Mouse (Mus musculus): ENCODE measurements around the gene Armc6. TPM values are rescaled to one million over a fixed set of nuclear protein-coding genes. Genes with fewer than 3 reads are reported as not detected.

Gene Armc6
- polyA plus RNA-seq, 1 experiment from 2014 or later: 134 TPM

- H3K27me3 ChIP-seq (replicated peaks; ENCODE audit: control insufficient read depth, insufficient read depth, low read length): peaks cover 2% of the 10 kb centered on the region; the same call in 1 of the 2 replicates
- peak overlapping the region; percentile 81 for H3K4me3 ChIP-seq (ENCODE audit: low read length)
- 77% methylated on average over 1 of the region's 1 CpGs for WGBS
- ATAC-seq: no peak
- no peaks in the 10 kb centered on the region for H3K36me3 ChIP-seq (ENCODE audit: control insufficient read depth, insufficient read depth, low read length)
- H3K9ac ChIP-seq (ENCODE audit: low read depth, low read length): peak overlapping the region; percentile 78
- H3K27ac ChIP-seq (ENCODE audit: low read depth, low read length): no peak overlapping the region
- peak overlapping the region; percentile 93 for H3K4me2 ChIP-seq (ENCODE audit: low read length)
- H3K4me1 ChIP-seq (ENCODE audit: control insufficient read depth, insufficient read depth, low read depth, low read length): peaks cover 15% of the 10 kb centered on the region
- no peaks in the 10 kb centered on the region for H3K9me3 ChIP-seq (ENCODE audit: control insufficient read depth, low read length)
Measured at GRCm38 (mm10) chr8:70211275-70211674, 23.0 kb downstream of the Armc6 start.

DNA sequence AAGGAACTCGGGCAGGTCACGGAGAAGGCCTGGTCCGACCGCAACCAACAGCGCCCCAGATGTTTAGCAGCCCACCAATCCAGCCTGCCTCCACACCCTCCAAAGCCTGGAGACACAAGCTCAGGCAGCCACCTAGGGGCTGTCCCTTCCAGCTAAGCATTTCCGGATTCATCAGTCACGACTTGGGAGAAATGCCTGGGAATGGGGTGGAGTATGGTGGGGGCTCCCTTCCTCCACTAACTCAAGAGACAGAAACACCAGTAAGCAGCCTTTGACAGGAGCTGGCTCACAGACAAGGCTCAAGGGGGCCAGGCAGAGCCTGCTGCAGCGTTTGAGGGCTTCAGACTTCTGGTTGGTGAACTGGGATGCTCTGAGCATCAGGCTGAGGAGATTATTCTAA is 23.7 kb downstream of the Armc6 start:
- H3K27me3 ChIP-seq (replicated peaks; ENCODE audit: control insufficient read depth, insufficient read depth, low read length): peaks cover 2% of the 10 kb centered on the region; the same call in 1 of the 2 replicates
- no peak overlapping the region for H3K27ac ChIP-seq (ENCODE audit: low read depth, low read length)
- 38% methylated on average over 8 of the region's 8 CpGs for WGBS
- ATAC-seq: no peak
- peak overlapping the region; percentile 7; the same call in 1 of the 2 replicates for H3K4me3 ChIP-seq (ENCODE audit: low read length)
- H3K4me1 ChIP-seq (ENCODE audit: control insufficient read depth, insufficient read depth, low read depth, low read length): peaks cover 15% of the 10 kb centered on the region
- no peaks in the 10 kb centered on the region for H3K9me3 ChIP-seq (ENCODE audit: control insufficient read depth, low read length)
- H3K36me3 ChIP-seq (ENCODE audit: control insufficient read depth, insufficient read depth, low read length): no peaks in the 10 kb centered on the region
- H3K4me2 ChIP-seq (ENCODE audit: low read length): peak overlapping the region; percentile 93; the same call in 1 of the 2 replicates
- H3K9ac ChIP-seq (ENCODE audit: low read depth, low read length): peak overlapping the region; percentile 18; the same call in 1 of the 2 replicates

GRCm38 (mm10) chr8:70208130-70208529 is 26.1 kb downstream of the Armc6 start:
- H3K4me1 ChIP-seq (ENCODE audit: control insufficient read depth, insufficient read depth, low read depth, low read length): peaks cover 15% of the 10 kb centered on the region
- no peak overlapping the region for H3K27ac ChIP-seq (ENCODE audit: low read depth, low read length)
- 71% methylated on average over 1 of the region's 1 CpGs for WGBS
- peaks cover 2% of the 10 kb centered on the region; the same call in 1 of the 2 replicates for H3K27me3 ChIP-seq (replicated peaks; ENCODE audit: control insufficient read depth, insufficient read depth, low read length)
- H3K4me2 ChIP-seq (ENCODE audit: low read length): no peak overlapping the region
- H3K4me3 ChIP-seq (ENCODE audit: low read length): no peak overlapping the region
- no peak for ATAC-seq
- H3K36me3 ChIP-seq (ENCODE audit: control insufficient read depth, insufficient read depth, low read length): no peaks in the 10 kb centered on the region
- H3K9ac ChIP-seq (ENCODE audit: low read depth, low read length): no peak overlapping the region
- H3K9me3 ChIP-seq (ENCODE audit: control insufficient read depth, low read length): no peaks in the 10 kb centered on the region

- 50% methylated on average over 1 of the region's 1 CpGs for WGBS
Measured at GRCm38 (mm10) chr8:70204757-70205156, 29.5 kb downstream of the Armc6 start.

DNA sequence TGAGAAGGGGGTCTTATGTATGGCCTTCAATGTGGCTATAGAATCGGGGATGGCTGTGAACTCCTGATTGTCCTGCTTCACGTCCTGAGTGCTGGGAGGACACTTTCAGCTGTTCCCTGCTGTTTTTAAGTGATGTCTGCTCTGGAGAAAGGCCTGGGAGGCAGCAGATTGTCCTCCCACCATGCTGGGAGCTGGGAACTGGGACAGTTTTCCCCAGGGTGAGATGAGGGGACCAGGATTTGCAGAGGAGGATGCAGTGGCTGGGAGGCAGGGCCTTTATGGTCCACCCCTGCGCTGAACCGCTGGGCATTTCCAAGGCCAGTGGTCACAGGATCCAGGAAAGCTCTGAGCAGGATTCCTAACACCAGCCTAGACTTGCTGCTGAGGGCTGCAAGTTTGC is 31.2 kb downstream of the Armc6 start:
- no peak for ATAC-seq
- Histone ChIP-seq H3K27ac (ENCODE audit: low read depth, low read length) (no peak overlapping the region), H3K27me3 (replicated peaks; ENCODE audit: control insufficient read depth, insufficient read depth, low read length) (no peaks in the 10 kb centered on the region), H3K9me3 (ENCODE audit: control insufficient read depth, low read length) (no peaks in the 10 kb centered on the region), H3K9ac (ENCODE audit: low read depth, low read length) (no peak overlapping the region), H3K4me3 (ENCODE audit: low read length) (no peak overlapping the region), H3K36me3 (ENCODE audit: control insufficient read depth, insufficient read depth, low read length) (no peaks in the 10 kb centered on the region), H3K4me1 (ENCODE audit: control insufficient read depth, insufficient read depth, low read depth, low read length) (peaks cover 2% of the 10 kb centered on the region; the same call in 1 of the 2 replicates), H3K4me2 (ENCODE audit: low read length) (no peak overlapping the region)
- WGBS: 71% methylated on average over 4 of the region's 4 CpGs

More at GRCm38 (mm10) chr8:70204757-70205156, 29.5 kb downstream of the Armc6 start:
- Histone ChIP-seq H3K27me3 (replicated peaks; ENCODE audit: control insufficient read depth, insufficient read depth, low read length) (no peaks in the 10 kb centered on the region), H3K4me1 (ENCODE audit: control insufficient read depth, insufficient read depth, low read depth, low read length) (peaks cover 2% of the 10 kb centered on the region; the same call in 1 of the 2 replicates), H3K4me3 (ENCODE audit: low read length) (no peak overlapping the region), H3K36me3 (ENCODE audit: control insufficient read depth, insufficient read depth, low read length) (no peaks in the 10 kb centered on the region), H3K27ac (ENCODE audit: low read depth, low read length) (no peak overlapping the region), H3K9me3 (ENCODE audit: control insufficient read depth, low read length) (no peaks in the 10 kb centered on the region), H3K4me2 (ENCODE audit: low read length) (no peak overlapping the region), H3K9ac (ENCODE audit: low read depth, low read length) (no peak overlapping the region)
- no peak for ATAC-seq

DNA sequence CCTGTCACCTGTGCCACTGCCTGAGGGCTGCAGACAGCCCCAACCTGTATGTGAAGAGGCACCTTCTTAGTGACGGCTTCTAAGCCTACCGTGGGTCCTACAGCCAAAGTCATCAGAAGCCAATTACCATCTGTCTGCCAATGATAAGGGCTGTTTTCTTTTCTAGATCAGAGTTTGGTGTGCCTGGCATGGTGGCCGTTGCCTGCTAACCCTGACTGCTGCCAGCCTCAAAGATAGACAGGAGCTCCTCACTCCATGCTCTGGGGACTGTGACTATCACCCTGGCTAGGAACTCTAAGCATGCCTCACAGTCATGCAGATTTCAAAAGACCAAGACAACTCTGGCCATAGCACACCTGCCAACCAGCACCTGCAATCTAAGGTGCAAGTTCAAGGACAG is 32.8 kb downstream of the Armc6 start:
- no peak for ATAC-seq
- Histone ChIP-seq H3K4me2 (ENCODE audit: low read length) (no peak overlapping the region), H3K4me3 (ENCODE audit: low read length) (no peak overlapping the region), H3K36me3 (ENCODE audit: control insufficient read depth, insufficient read depth, low read length) (no peaks in the 10 kb centered on the region), H3K27ac (ENCODE audit: low read depth, low read length) (no peak overlapping the region), H3K27me3 (replicated peaks; ENCODE audit: control insufficient read depth, insufficient read depth, low read length) (no peaks in the 10 kb centered on the region), H3K4me1 (ENCODE audit: control insufficient read depth, insufficient read depth, low read depth, low read length) (peaks cover 2% of the 10 kb centered on the region; the same call in 1 of the 2 replicates), H3K9ac (ENCODE audit: low read depth, low read length) (no peak overlapping the region), H3K9me3 (ENCODE audit: control insufficient read depth, low read length) (no peaks in the 10 kb centered on the region)
- WGBS: 91% methylated on average over 3 of the region's 3 CpGs

DNA sequence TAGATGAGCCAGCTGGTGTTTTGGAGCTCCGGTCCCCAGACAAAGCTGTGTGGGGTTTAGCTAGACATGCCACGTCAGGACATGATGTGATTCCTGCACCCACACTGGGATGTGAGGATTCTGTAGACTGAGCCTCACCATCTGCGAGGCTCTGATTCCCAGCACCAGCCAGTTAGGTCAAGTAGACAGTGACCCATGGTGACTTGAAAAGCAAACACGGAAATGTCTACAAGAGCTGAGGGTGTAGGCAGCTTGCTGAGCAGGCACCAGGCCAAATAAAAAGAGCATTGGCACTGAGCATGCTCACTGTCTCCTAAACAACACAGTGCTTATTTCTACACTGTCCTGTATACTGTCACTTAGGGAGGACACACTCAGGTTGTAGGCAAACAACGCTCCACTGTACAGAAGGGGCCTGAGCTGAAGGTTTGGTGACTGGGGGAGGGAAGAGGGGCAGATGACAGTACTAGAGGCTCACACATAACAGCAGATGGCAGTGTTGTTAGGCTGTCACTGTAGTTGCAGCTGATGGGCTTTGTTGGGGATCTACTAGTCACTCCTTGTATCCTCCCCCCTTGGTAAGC is 34.1 kb downstream of the Armc6 start:
- H3K9ac ChIP-seq (ENCODE audit: low read depth, low read length): no peak overlapping the region
- H3K4me3 ChIP-seq (ENCODE audit: low read length): no peak overlapping the region
- H3K9me3 ChIP-seq (ENCODE audit: control insufficient read depth, low read length): no peaks in the 10 kb centered on the region
- WGBS: 58% methylated on average over 5 of the region's 5 CpGs
- no peak overlapping the region for H3K4me2 ChIP-seq (ENCODE audit: low read length)
- H3K27ac ChIP-seq (ENCODE audit: low read depth, low read length): no peak overlapping the region; the same call in 1 of the 2 replicates
- peaks cover 2% of the 10 kb centered on the region; the same call in 1 of the 2 replicates for H3K4me1 ChIP-seq (ENCODE audit: control insufficient read depth, insufficient read depth, low read depth, low read length)
- peak; percentile 66 for ATAC-seq
- no peaks in the 10 kb centered on the region for H3K27me3 ChIP-seq (replicated peaks; ENCODE audit: control insufficient read depth, insufficient read depth, low read length)
- no peaks in the 10 kb centered on the region for H3K36me3 ChIP-seq (ENCODE audit: control insufficient read depth, insufficient read depth, low read length)

- Histone ChIP-seq H3K4me1 (ENCODE audit: control insufficient read depth, insufficient read depth, low read depth, low read length) (peaks cover 2% of the 10 kb centered on the region; the same call in 1 of the 2 replicates), H3K4me2 (ENCODE audit: low read length) (no peak overlapping the region), H3K27ac (ENCODE audit: low read depth, low read length) (no peak overlapping the region), H3K27me3 (replicated peaks; ENCODE audit: control insufficient read depth, insufficient read depth, low read length) (no peaks in the 10 kb centered on the region), H3K9me3 (ENCODE audit: control insufficient read depth, low read length) (no peaks in the 10 kb centered on the region), H3K36me3 (ENCODE audit: control insufficient read depth, insufficient read depth, low read length) (no peaks in the 10 kb centered on the region), H3K9ac (ENCODE audit: low read depth, low read length) (no peak overlapping the region), H3K4me3 (ENCODE audit: low read length) (no peak overlapping the region)
- ATAC-seq: no peak
- 48% methylated on average over 7 of the region's 7 CpGs for WGBS
Measured at GRCm38 (mm10) chr8:70197603-70198002, 36.7 kb downstream of the Armc6 start.

GRCm38 (mm10) chr8:70195762-70196161 is 38.5 kb downstream of the Armc6 start:
- no peaks in the 10 kb centered on the region for H3K9me3 ChIP-seq (ENCODE audit: control insufficient read depth, low read length)
- no peak overlapping the region for H3K4me3 ChIP-seq (ENCODE audit: low read length)
- no peaks in the 10 kb centered on the region for H3K36me3 ChIP-seq (ENCODE audit: control insufficient read depth, insufficient read depth, low read length)
- H3K9ac ChIP-seq (ENCODE audit: low read depth, low read length): no peak overlapping the region
- H3K27ac ChIP-seq (ENCODE audit: low read depth, low read length): no peak overlapping the region
- H3K4me2 ChIP-seq (ENCODE audit: low read length): no peak overlapping the region
- ATAC-seq: no peak
- WGBS: 82% methylated on average over 2 of the region's 2 CpGs
- peaks cover 2% of the 10 kb centered on the region; the same call in 1 of the 2 replicates for H3K4me1 ChIP-seq (ENCODE audit: control insufficient read depth, insufficient read depth, low read depth, low read length)
- no peaks in the 10 kb centered on the region for H3K27me3 ChIP-seq (replicated peaks; ENCODE audit: control insufficient read depth, insufficient read depth, low read length)
